Mouse (Mus musculus) stomach, embryonic 15.5 days (tissue): ENCODE results near the gene Rab25. TPM values are rescaled to one million over a fixed set of nuclear protein-coding genes. Genes with fewer than 3 reads are reported as not detected.

ENCODE experiments used
- ATAC-seq: fragments of 200-750 bp; cut with Nextera tagmentation; 2 replicates; pipeline ENCODE4 v1.8.0; 2017; ENCODE audit warnings: low read depth, moderate number of reproducible peaks, moderate TSS enrichment; ENCODE audit not compliant: insufficient read depth, low FRiP score
- H3K27ac ChIP-seq: fragments of 300-500 bp; sonication (generic); 2 replicates; pipeline ENCODE4 v1.5.1; 2015; ENCODE audit warnings: mild to moderate bottlenecking, inconsistent platforms
- H3K27me3 ChIP-seq: fragments of 300-500 bp; sonication (generic); replicated peaks from 2 replicates; pipeline ENCODE4 v1.6.1; 2015; ENCODE audit warnings: inconsistent platforms
- H3K36me3 ChIP-seq: fragments of 300-500 bp; sonication (generic); 2 replicates; pipeline ENCODE4 v1.6.1; 2015; ENCODE audit warnings: inconsistent platforms
- H3K4me1 ChIP-seq: fragments of 300-500 bp; sonication (generic); 2 replicates; pipeline ENCODE4 v1.6.1; 2015; ENCODE audit warnings: inconsistent platforms
- H3K4me2 ChIP-seq: fragments of 300-500 bp; sonication (generic); 2 replicates; pipeline ENCODE4 v1.6.1; 2015; ENCODE audit warnings: mild to moderate bottlenecking, inconsistent platforms
- H3K4me3 ChIP-seq: fragments of 300-500 bp; sonication (generic); replicated peaks from 2 replicates; pipeline ENCODE4 v1.5.1; 2015; ENCODE audit warnings: inconsistent platforms
- H3K9ac ChIP-seq: fragments of 300-500 bp; sonication (generic); 2 replicates; pipeline ENCODE4 v1.6.1; 2015; ENCODE audit warnings: inconsistent platforms
- H3K9me3 ChIP-seq: fragments of 300-500 bp; sonication (generic); 2 replicates; pipeline ENCODE4 v1.6.1; 2016; ENCODE audit warnings: inconsistent platforms
- WGBS: fragments of 180-500 bp; shearing (Covaris S2); methylation state at CpG from one replicate; pipeline ENCODE4 v1.1.7; 2015; 5-methylcytosine and 5-hydroxymethylcytosine counted together
- polyA plus RNA-seq: library from polyadenylated mRNA; unstranded; fragments of >200 nt; fragmentation: Nextera tagmentation; extraction: Ambion mirVana; gene quantifications from 2 replicates; pipeline ENCODE4 v1.2.1, GENCODE M21; 2015

Rab25 gene
- polyA plus RNA-seq, 1 experiment from 2014 or later: 90.6 TPM

DNA sequence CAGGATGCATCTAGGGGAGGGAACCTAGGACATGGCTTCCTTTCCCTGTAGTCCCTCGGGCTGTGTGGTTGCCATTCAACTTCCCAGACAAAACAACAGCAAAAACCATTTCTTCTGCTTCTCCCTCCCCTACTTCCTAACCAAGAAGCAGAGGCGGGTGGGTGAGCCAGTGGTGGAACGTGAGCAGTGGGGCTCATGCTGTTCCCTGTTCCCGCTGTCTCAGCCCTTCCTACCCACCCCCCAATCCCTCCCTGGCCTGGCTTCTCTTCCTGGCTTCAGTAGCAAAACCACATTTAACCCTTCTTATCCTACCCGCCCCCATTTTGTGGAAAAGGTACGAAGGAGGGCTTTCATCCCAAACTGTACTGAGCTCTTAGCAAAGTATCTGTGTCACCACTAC lies 43.0 kb downstream of the Rab25 start:
- H3K9me3 ChIP-seq: no peaks in the 10 kb centered on the region
- ATAC-seq: no peak
- H3K4me2 ChIP-seq: no peak overlapping the region
- H3K27ac ChIP-seq: peak overlapping the region; percentile 65; the same call in 1 of the 2 replicates
- no peaks in the 10 kb centered on the region for H3K36me3 ChIP-seq
- H3K4me1 ChIP-seq: peaks cover 40% of the 10 kb centered on the region
- H3K9ac ChIP-seq: no peak overlapping the region
- no peaks in the 10 kb centered on the region for H3K27me3 ChIP-seq
- H3K4me3 ChIP-seq: no peak overlapping the region
- 56% methylated on average over 6 of the region's 6 CpGs for WGBS

DNA sequence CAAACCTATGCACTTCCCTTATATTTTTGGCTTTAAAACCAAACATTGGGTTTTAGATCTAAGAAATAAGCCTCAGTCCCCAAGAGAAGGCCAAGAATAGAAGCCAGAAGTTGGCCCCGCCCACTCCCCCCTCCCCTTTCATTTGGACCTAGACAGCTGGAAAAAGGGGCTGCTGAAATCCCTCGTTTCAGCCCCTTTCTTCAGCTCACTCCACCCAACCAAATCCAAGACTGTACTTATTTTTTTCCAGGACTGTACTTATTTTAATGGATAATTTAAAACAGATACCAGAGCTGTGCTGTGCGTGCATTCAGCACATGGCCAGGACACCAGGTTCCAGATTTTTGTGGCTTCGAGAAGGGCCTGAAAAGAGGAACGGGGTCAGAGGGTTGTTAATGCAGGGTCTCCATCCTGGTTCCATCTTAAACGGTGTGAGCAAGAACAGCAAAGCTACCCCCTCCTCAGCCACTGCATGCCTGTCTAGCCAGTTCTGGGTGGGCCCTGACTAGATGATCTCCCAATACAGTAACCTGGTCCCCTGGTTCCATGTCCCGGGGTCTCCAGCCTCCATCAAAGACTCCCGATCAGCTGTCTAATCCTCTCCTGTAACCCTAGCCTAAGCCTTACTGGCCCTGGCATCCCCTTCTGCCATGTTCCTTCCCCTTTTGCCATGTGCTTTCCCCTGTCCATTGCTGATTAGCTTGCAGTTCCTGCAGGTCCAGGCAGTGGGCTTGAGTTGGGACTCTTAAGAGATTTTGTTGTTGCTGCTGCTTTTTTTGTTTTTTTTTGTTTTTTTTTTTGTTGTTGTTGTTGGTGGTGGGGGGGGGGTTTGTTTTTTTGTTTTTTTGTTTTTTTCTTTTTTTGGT lies 44.0 kb downstream of the Rab25 start:
- Histone ChIP-seq H3K27ac (peak overlapping the region; percentile 94), H3K9me3 (no peaks in the 10 kb centered on the region), H3K4me1 (peaks cover 39% of the 10 kb centered on the region), H3K27me3 (no peaks in the 10 kb centered on the region), H3K4me2 (peak overlapping the region; percentile 85; the same call in 1 of the 2 replicates), H3K36me3 (no peaks in the 10 kb centered on the region), H3K9ac (no peak overlapping the region), H3K4me3 (no peak overlapping the region)
- ATAC-seq: no peak
- WGBS: 39% methylated on average over 8 of the region's 8 CpGs

DNA sequence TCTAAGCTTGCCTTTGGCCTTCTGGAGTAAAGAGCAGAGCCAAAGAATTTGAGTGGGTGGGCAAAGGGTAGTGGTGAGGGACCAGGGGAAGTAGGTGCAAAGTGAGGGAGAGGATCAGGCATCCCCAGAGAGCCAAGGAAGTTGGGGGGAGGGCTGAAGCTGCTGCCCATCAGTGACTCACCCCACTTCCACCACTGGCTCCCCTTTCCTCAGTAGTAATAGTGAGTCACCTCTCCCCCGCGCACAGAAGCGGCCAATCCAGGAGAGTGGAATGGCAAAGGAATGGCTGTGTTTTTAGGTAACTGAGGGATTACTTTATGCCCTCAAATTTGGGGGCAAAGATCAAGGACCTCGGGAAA lies 44.6 kb downstream of the Rab25 start:
- ATAC-seq: peak; percentile 23
- no peaks in the 10 kb centered on the region for H3K9me3 ChIP-seq
- H3K4me2 ChIP-seq: peak overlapping the region; percentile 85
- 14% methylated on average over 4 of the region's 4 CpGs for WGBS
- no peak overlapping the region for H3K9ac ChIP-seq
- H3K36me3 ChIP-seq: no peaks in the 10 kb centered on the region
- peaks cover 39% of the 10 kb centered on the region for H3K4me1 ChIP-seq
- peak overlapping the region; percentile 68 for H3K4me3 ChIP-seq
- H3K27me3 ChIP-seq: no peaks in the 10 kb centered on the region
- peak overlapping the region; percentile 94 for H3K27ac ChIP-seq

DNA sequence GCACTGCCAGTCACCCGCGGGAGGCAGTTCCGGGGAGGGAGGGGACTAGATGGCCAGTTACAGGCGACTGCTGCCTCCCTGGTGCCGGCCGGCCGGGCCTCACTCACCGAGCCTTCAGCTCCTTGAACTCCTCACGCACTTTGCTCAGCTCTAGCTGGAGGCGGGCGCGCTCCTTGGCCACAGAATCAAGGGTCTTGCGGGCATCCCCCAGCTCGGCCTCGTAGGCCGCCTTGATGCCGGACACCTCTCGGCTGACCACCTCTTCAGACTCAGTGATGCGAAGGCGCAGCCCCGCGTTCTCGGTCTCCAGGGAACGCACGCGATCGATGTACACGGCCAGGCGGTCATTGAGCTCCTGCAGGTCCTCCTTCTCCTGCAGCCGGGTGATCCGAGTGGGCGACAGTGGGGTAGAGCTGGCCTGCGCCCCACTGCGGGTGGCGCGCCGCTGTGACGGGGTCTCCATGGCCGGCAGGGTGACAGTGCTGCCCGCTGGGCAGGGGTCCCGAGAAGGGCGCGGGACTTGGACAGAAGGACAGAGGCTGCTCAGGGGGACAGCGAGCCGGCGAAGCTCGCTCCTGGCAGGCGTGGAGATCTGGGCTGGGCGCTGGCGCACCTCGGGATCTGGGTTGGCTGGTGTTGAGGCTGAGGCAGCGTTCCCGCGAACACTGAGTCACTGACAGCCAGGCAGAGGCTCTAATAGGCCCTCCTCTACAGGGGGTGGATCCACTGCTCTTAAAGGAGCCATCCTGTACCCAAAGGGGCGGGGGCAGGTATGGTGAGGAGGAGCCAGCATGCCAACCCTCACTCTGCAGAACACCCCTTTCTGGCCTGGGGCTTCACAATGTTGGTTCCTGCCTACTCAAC lies 45.2 kb downstream of the Rab25 start:
- Histone ChIP-seq H3K4me1 (peaks cover 40% of the 10 kb centered on the region), H3K4me3 (peak overlapping the region; percentile 68), H3K36me3 (no peaks in the 10 kb centered on the region), H3K9ac (peak overlapping the region; percentile 92), H3K4me2 (peak overlapping the region; percentile 85), H3K27me3 (no peaks in the 10 kb centered on the region), H3K9me3 (no peaks in the 10 kb centered on the region), H3K27ac (peak overlapping the region; percentile 94)
- WGBS: 1% methylated on average over 52 of the region's 55 CpGs
- ATAC-seq: peak; percentile 94

DNA sequence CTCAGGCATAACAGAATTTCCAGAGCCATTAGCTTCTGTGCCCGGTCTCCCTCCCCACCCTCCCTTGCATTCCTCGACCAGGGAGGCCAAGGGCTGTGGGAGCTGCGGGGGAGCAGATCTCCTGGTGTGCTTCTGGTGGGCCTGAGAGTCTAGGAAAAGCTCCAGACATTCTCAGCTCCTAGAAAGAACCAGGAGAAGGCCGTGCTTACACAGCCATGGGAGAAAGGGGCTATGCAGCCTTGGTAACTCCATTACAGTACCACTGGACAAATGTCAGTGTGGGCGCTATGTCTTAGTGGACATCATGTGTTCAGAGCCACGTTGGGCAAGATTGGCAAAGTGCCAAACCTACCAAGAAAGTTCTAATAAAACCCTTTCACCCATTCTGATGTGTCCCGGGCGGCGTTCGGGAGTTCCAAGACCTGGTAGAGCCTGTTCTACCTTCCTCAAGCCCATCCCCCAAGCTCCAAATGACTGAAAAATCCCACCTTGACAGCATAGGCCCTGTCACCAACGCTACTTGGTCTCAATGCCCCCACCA lies 46.0 kb downstream of the Rab25 start:
- Histone ChIP-seq H3K4me1 (peaks cover 45% of the 10 kb centered on the region), H3K4me3 (peak overlapping the region; percentile 68), H3K9ac (peak overlapping the region; percentile 92), H3K9me3 (no peaks in the 10 kb centered on the region), H3K36me3 (no peaks in the 10 kb centered on the region), H3K4me2 (peak overlapping the region; percentile 85), H3K27me3 (no peaks in the 10 kb centered on the region), H3K27ac (peak overlapping the region; percentile 94)
- 19% methylated on average over 11 of the region's 11 CpGs for WGBS
- ATAC-seq: no peak

DNA sequence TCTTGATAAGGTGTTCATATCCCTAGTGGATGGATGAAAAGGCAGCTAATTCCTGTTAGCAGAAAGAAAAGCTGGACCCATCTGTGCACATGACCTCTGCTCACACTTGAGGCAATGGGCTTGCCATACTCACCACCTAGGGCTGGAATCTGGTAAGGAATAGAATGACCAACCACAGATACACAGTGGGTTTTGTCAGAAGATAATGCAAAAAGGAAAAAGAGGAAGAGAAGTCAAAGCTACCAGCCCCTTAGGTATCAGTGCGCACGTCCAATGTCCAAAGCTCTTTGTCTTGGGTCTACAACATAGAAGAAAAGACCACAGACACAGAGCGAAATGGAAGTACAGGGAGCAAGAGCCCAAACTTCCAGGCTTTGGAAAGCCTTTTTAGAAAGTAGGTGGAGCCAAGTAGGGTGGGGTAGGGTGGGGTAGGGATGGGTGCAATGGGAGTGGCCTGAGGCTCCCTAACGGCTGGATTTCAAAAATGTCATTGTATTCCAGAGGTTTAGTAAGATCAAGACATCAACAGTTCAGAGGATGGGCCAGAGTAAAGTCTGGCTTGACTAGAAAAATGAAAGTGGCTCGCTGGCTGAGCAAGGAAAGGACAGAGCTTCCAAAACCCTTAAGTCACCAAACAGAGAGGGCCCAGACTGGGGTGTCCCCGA lies 46.6 kb downstream of the Rab25 start:
- H3K27me3 ChIP-seq: no peaks in the 10 kb centered on the region
- H3K9ac ChIP-seq: peak overlapping the region; percentile 92
- peak overlapping the region; percentile 94 for H3K27ac ChIP-seq
- ATAC-seq: no peak
- H3K4me1 ChIP-seq: peaks cover 45% of the 10 kb centered on the region
- H3K4me2 ChIP-seq: peak overlapping the region; percentile 85
- no peaks in the 10 kb centered on the region for H3K36me3 ChIP-seq
- WGBS: 49% methylated on average over 6 of the region's 6 CpGs
- no peaks in the 10 kb centered on the region for H3K9me3 ChIP-seq
- peak overlapping the region; percentile 68 for H3K4me3 ChIP-seq

DNA sequence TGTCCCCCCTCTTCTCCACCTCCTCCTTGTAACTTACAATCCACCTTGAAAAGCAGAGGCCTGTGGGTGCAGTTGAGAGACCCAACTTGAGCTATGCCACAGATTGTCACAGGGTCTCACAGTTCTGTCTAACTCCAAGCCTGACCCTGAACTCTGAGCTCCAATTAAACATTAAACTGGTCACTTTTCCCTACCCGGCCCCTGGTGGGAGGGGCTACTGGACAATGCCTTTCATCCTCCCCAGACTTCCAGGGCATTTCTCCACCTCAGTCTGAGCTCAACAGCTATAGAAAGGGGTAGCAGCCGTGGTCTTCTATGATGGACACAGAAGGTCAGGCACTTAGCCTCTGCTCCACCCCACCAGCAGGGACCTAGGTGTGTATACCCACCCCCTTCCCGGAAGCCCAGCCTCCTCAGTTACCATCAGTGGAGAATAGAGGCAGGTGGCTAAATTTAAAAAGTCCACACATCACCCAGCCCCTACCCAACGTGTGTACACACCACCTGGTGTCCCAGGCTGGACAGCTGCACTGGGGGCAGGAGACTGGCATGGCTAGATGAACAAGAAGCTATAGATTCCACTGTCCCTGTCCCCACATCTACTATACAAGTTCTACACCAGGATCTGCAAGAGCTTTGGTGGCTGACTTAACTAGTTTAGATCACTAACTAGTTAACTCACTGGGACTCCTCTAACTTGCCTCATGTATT lies 47.3 kb downstream of the Rab25 start:
- Histone ChIP-seq H3K27ac (0 out of 2 replicates have a peak overlapping the region, but pooled peaks have one; percentile 16), H3K9ac (no peak overlapping the region), H3K36me3 (no peaks in the 10 kb centered on the region), H3K9me3 (no peaks in the 10 kb centered on the region), H3K27me3 (no peaks in the 10 kb centered on the region), H3K4me3 (peak overlapping the region; percentile 68), H3K4me2 (peak overlapping the region; percentile 85), H3K4me1 (peaks cover 46% of the 10 kb centered on the region)
- 49% methylated on average over 4 of the region's 4 CpGs for whole genome bisulfite sequencing
- ATAC-seq: no peak

DNA sequence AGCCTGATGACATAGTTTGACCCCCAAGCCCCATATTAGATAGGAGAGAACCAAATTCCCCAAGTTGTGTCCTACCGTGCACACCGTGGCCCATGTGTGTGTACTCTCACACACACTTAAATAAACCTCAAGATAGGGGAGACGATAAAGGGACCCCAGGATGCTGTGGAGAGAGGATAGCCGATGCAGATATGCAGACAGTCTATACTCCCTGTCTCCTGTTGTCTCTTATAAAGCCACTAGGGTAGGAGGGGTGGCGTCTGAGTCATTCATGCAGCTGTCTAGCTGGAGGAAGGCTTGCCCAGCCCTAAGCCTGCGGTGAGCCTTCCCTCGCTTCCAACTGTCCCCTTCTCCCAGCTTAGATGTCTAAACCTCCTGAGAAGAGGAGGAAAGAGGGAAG lies 48.0 kb downstream of the Rab25 start:
- peak overlapping the region; percentile 31; the same call in 1 of the 2 replicates for H3K27ac ChIP-seq
- peaks cover 50% of the 10 kb centered on the region for H3K4me1 ChIP-seq
- no peaks in the 10 kb centered on the region for H3K9me3 ChIP-seq
- H3K4me3 ChIP-seq: no peak overlapping the region
- no peaks in the 10 kb centered on the region for H3K27me3 ChIP-seq
- no peak for ATAC-seq
- peak overlapping the region; percentile 85 for H3K4me2 ChIP-seq
- no peaks in the 10 kb centered on the region for H3K36me3 ChIP-seq
- no peak overlapping the region for H3K9ac ChIP-seq
- WGBS: 85% methylated on average over 7 of the region's 7 CpGs

DNA sequence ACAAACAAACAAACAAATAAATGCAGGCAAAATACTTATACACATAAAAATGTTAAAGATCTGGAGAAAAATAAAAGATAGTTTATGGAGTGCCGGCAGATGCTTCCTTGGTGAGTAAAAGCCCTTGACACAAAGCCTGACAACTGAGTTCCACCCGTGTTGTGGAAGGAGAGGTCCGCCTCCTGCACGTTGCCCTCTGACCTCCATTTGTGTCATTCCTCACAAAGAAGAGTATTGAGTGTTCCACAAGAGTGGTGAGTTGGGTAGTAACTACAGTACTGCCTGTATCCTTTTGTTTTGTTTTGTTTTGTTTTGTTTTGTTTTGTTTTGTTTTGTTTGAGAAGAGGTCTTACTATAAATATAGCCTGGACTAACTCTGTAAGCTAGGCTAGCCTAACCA lies 48.5 kb downstream of the Rab25 start:
- WGBS: 69% methylated on average over 4 of the region's 4 CpGs
- no peaks in the 10 kb centered on the region for H3K36me3 ChIP-seq
- peaks cover 53% of the 10 kb centered on the region for H3K4me1 ChIP-seq
- H3K27ac ChIP-seq: no peak overlapping the region
- H3K4me3 ChIP-seq: no peak overlapping the region
- H3K9me3 ChIP-seq: no peaks in the 10 kb centered on the region
- ATAC-seq: no peak
- H3K4me2 ChIP-seq: no peak overlapping the region
- no peak overlapping the region for H3K9ac ChIP-seq
- no peaks in the 10 kb centered on the region for H3K27me3 ChIP-seq

DNA sequence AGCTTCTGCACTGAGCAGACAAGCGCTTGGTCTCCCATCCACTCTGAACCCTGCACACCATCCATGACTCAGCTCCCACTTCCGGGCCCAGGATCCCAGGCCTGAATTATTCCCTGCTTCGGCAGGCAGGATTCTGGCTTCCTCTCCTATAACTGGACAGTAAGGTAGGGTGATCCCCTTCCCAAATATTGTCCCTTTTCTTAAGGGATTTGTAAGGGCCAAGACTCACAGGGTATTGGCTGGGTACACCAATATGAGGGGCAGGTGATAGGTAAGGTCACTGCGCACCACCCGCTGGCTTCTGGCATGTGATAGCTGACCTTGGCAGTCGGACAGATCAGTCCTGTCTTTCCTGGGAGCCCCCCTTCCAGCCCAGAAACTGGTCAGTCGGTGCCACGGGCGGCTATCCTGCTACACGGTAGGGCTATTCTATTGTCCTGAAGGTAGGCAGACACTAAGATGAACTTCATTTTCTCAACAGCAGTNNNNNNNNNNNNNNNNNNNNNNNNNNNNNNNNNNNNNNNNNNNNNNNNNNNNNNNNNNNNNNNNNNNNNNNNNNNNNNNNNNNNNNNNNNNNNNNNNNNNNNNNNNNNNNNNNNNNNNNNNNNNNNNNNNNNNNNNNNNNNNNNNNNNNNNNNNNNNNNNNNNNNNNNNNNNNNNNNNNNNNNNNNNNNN lies 52.2 kb downstream of the Rab25 start:
- Histone ChIP-seq H3K36me3 (no peaks in the 10 kb centered on the region), H3K4me1 (peaks cover 51% of the 10 kb centered on the region), H3K27me3 (no peaks in the 10 kb centered on the region), H3K4me2 (no peak overlapping the region), H3K9me3 (no peaks in the 10 kb centered on the region), H3K4me3 (no peak overlapping the region), H3K27ac (peak overlapping the region; percentile 98), H3K9ac (no peak overlapping the region)
- ATAC-seq: no peak
- 77% methylated on average over 10 of the region's 10 CpGs for WGBS
